ENCODE assay signal across 18 mouse cellular contexts in genomic region chr17:31760465-31760864, GRCm38 (mm10).
"Had no signal": no experiment of that assay in that cellular context is flagged by ENCODE, and none has a peak within 500 bp of the region (broad histone marks: within the 10 kb centered on the region; RNA-seq: fewer than 3 reads in every experiment).

No protein-coding gene starts in this region.

- H3K4me3 ChIP-seq: megakaryocyte, embryonic 14.5 days; midbrain, embryonic 13.5 days; midbrain, embryonic 15.5 days; myocyte; neural tube, embryonic 13.5 days; neural tube, embryonic 15.5 days had no signal

- H3K9me3 ChIP-seq: midbrain, embryonic 15.5 days; neural tube, embryonic 15.5 days had no signal

- H3K27me3 ChIP-seq: midbrain, embryonic 13.5 days; midbrain, embryonic 15.5 days; neural tube, embryonic 13.5 days; neural tube, embryonic 15.5 days had no signal

- H3K9ac ChIP-seq: liver, embryonic 14.5 days; lung, embryonic 14.5 days; midbrain, embryonic 13.5 days; midbrain, embryonic 15.5 days; neural tube, embryonic 13.5 days; neural tube, embryonic 15.5 days had no signal

- H3K4me1 ChIP-seq: midbrain, embryonic 13.5 days; midbrain, embryonic 15.5 days; neural tube, embryonic 15.5 days had no signal

- ATAC-seq: midbrain, embryonic 13.5 days; midbrain, embryonic 15.5 days had no signal

- DNase-seq: lung, adult 18-20 months; lung, embryonic 14.5 days; lung, postnatal 10 days; lung, postnatal 4 days; retina, postnatal 1 day; right cerebral cortex, adult 18-20 months; right cerebral cortex, postnatal 14 days; thymus, adult 18-20 months; thymus, postnatal 14 days; thymus, postnatal 36 days had no signal

- H3K36me3 ChIP-seq: midbrain, embryonic 13.5 days; midbrain, embryonic 15.5 days; neural tube, embryonic 13.5 days; neural tube, embryonic 15.5 days had no signal

- H3K4me2 ChIP-seq: lung, embryonic 14.5 days; midbrain, embryonic 11.5 days; midbrain, embryonic 13.5 days; midbrain, embryonic 15.5 days; neural tube, embryonic 13.5 days; neural tube, embryonic 15.5 days had no signal

- H3K27ac ChIP-seq: liver, embryonic 14.5 days; midbrain, embryonic 13.5 days; midbrain, embryonic 15.5 days; neural tube, embryonic 13.5 days; neural tube, embryonic 15.5 days had no signal
